Mouse (Mus musculus): ENCODE data around the gene Cluh. TPM values are rescaled to one million over a fixed set of nuclear protein-coding genes. Genes with fewer than 3 reads are reported as not detected.

Cluh gene
- polyA plus RNA-seq, 1 experiment: 37.1 TPM

- H3K4me1 ChIP-seq (ENCODE audit: control insufficient read depth, insufficient read depth, low read length): peaks cover 7% of the 10 kb centered on the region
- H3K27ac ChIP-seq (ENCODE audit: control insufficient read depth, insufficient read depth, low read depth, low read length): no peak within 1 kb of the TSS
Measured at GRCm38 (mm10) chr11:74619201-74619955, 29.9 kb upstream of the Cluh start, which contains the start of gene Ccdc92b. TSS of gene Ccdc92b (plus strand) at chr11:74619605.

GRCm38 (mm10) chr11:74619956-74620300 lies 29.4 kb upstream of the Cluh start:
- no peak for TF ChIP-seq POLR2A (IDR thresholded peaks at IDR 0.05; ENCODE audit: control insufficient read depth, low read depth, low read length)
- TF ChIP-seq CTCF (IDR thresholded peaks at IDR 0.05; ENCODE audit: control insufficient read depth, insufficient read depth, insufficient replicate concordance, low read depth, low read length): no peak
- Histone ChIP-seq H3K4me1 (ENCODE audit: control insufficient read depth, insufficient read depth, low read length) (peaks cover 7% of the 10 kb centered on the region), H3K36me3 (ENCODE audit: control insufficient read depth, insufficient read depth, low read length) (no peaks in the 10 kb centered on the region), H3K27me3 (ENCODE audit: control insufficient read depth, insufficient read depth, low read length) (no peaks in the 10 kb centered on the region), H3K4me3 (ENCODE audit: control insufficient read depth, low read depth, low read length) (no peak overlapping the region; the same call in 1 of the 2 replicates), H3K27ac (ENCODE audit: control insufficient read depth, insufficient read depth, low read depth, low read length) (no peak overlapping the region)

More at GRCm38 (mm10) chr11:74619201-74619955, 29.9 kb upstream of the Cluh start, which contains the start of gene Ccdc92b:
- no peak for TF ChIP-seq POLR2A (IDR thresholded peaks at IDR 0.05; ENCODE audit: control insufficient read depth, low read depth, low read length)
- no peak for TF ChIP-seq CTCF (IDR thresholded peaks at IDR 0.05; ENCODE audit: control insufficient read depth, insufficient read depth, insufficient replicate concordance, low read depth, low read length)
- H3K36me3 ChIP-seq (ENCODE audit: control insufficient read depth, insufficient read depth, low read length): no peaks in the 10 kb centered on the region
- no peaks in the 10 kb centered on the region for H3K27me3 ChIP-seq (ENCODE audit: control insufficient read depth, insufficient read depth, low read length)
- no peak within 1 kb of the TSS; the same call in 1 of the 2 replicates for H3K4me3 ChIP-seq (ENCODE audit: control insufficient read depth, low read depth, low read length)

- H3K27me3 ChIP-seq (ENCODE audit: control insufficient read depth, insufficient read depth, low read length): no peaks in the 10 kb centered on the region
- TF ChIP-seq POLR2A (IDR thresholded peaks at IDR 0.05; ENCODE audit: control insufficient read depth, low read depth, low read length): no peak
- no peak for TF ChIP-seq CTCF (IDR thresholded peaks at IDR 0.05; ENCODE audit: control insufficient read depth, insufficient read depth, insufficient replicate concordance, low read depth, low read length)
- peaks cover 7% of the 10 kb centered on the region for H3K4me1 ChIP-seq (ENCODE audit: control insufficient read depth, insufficient read depth, low read length)
Measured at GRCm38 (mm10) chr11:74621974-74622669, 27.2 kb upstream of the Cluh start.

GRCm38 (mm10) chr11:74623693-74624092 lies 25.6 kb upstream of the Cluh start:
- H3K36me3 ChIP-seq (ENCODE audit: control insufficient read depth, insufficient read depth, low read length): no peaks in the 10 kb centered on the region
- peaks cover 7% of the 10 kb centered on the region for H3K4me1 ChIP-seq (ENCODE audit: control insufficient read depth, insufficient read depth, low read length)
- no peak overlapping the region for H3K27ac ChIP-seq (ENCODE audit: control insufficient read depth, insufficient read depth, low read depth, low read length)
- H3K4me3 ChIP-seq (ENCODE audit: control insufficient read depth, low read depth, low read length): no peak overlapping the region
- TF ChIP-seq POLR2A (IDR thresholded peaks at IDR 0.05; ENCODE audit: control insufficient read depth, low read depth, low read length): no peak
- TF ChIP-seq CTCF (IDR thresholded peaks at IDR 0.05; ENCODE audit: control insufficient read depth, insufficient read depth, insufficient replicate concordance, low read depth, low read length): no peak
- no peaks in the 10 kb centered on the region for H3K27me3 ChIP-seq (ENCODE audit: control insufficient read depth, insufficient read depth, low read length)

More at GRCm38 (mm10) chr11:74621974-74622669, 27.2 kb upstream of the Cluh start:
- Histone ChIP-seq H3K4me3 (ENCODE audit: control insufficient read depth, low read depth, low read length) (no peak overlapping the region), H3K27ac (ENCODE audit: control insufficient read depth, insufficient read depth, low read depth, low read length) (no peak overlapping the region), H3K36me3 (ENCODE audit: control insufficient read depth, insufficient read depth, low read length) (no peaks in the 10 kb centered on the region)

GRCm38 (mm10) chr11:74625333-74625732 lies 24.0 kb upstream of the Cluh start:
- Histone ChIP-seq H3K4me1 (ENCODE audit: control insufficient read depth, insufficient read depth, low read length) (no peaks in the 10 kb centered on the region), H3K4me3 (ENCODE audit: control insufficient read depth, low read depth, low read length) (no peak overlapping the region), H3K27me3 (ENCODE audit: control insufficient read depth, insufficient read depth, low read length) (no peaks in the 10 kb centered on the region), H3K36me3 (ENCODE audit: control insufficient read depth, insufficient read depth, low read length) (no peaks in the 10 kb centered on the region), H3K27ac (ENCODE audit: control insufficient read depth, insufficient read depth, low read depth, low read length) (no peak overlapping the region)
- TF ChIP-seq POLR2A (IDR thresholded peaks at IDR 0.05; ENCODE audit: control insufficient read depth, low read depth, low read length) (no peak), CTCF (IDR thresholded peaks at IDR 0.05; ENCODE audit: control insufficient read depth, insufficient read depth, insufficient replicate concordance, low read depth, low read length) (no peak)

- no peak overlapping the region for H3K4me3 ChIP-seq (ENCODE audit: control insufficient read depth, low read depth, low read length)
- no peak for TF ChIP-seq CTCF (IDR thresholded peaks at IDR 0.05; ENCODE audit: control insufficient read depth, insufficient read depth, insufficient replicate concordance, low read depth, low read length)
- TF ChIP-seq POLR2A (IDR thresholded peaks at IDR 0.05; ENCODE audit: control insufficient read depth, low read depth, low read length): no peak
- no peaks in the 10 kb centered on the region for H3K27me3 ChIP-seq (ENCODE audit: control insufficient read depth, insufficient read depth, low read length)
- H3K27ac ChIP-seq (ENCODE audit: control insufficient read depth, insufficient read depth, low read depth, low read length): no peak overlapping the region
- peaks cover 4% of the 10 kb centered on the region for H3K4me1 ChIP-seq (ENCODE audit: control insufficient read depth, insufficient read depth, low read length)
- H3K36me3 ChIP-seq (ENCODE audit: control insufficient read depth, insufficient read depth, low read length): no peaks in the 10 kb centered on the region
Measured at GRCm38 (mm10) chr11:74627481-74627880, 21.8 kb upstream of the Cluh start.
